Mouse (Mus musculus) subcutaneous adipose tissue, adult 2 months (tissue): Measurements from ENCODE around the gene Syap1. TPM values are rescaled to one million over a fixed set of nuclear protein-coding genes. Genes with fewer than 3 reads are reported as not detected.

ENCODE experiments used
- polyA plus RNA-seq: library from polyadenylated mRNA; depleted of rRNA; stranded (reverse); fragments of >200 nt; gene quantifications from 2 replicates; pipeline ENCODE4 v1.2.3, GENCODE M21; 2012; ENCODE audit warnings: low replicate concordance; rRNA removed

Gene Syap1
- polyA plus RNA-seq, result 29.7 and 48.0 TPM in 2 replicates

DNA sequence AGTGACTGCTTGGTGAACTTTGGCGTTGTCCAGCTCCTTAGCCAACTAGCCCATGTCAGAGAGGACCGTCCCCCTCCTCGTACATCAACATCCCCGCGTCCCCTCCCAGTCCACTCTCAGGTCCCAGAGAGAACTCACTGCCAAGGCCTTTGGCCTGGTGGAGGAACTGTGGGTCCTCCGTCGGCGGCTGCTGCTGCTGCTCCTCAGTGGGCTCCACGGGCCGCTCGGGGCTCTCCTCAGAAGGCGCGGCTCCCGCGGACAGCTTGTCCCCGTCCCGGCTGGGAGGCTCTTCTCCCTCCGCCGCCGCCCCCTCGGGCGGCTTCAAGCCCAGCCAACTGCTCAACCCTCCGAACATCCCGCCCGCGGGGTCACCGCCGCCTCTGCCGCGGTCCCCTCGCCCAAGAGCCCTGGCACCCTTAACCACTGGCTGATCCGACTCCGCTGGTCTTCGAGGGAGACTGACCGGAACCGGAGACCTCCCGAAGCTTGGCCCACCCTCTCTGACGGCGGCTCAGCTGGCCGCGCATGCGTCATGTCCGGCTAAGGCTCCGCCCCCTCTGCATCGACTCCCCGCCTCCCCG lies at the start of gene Syap1:
Gene Syap1 (minus strand): TSS at position 517 of the 581 bp plus-strand sequence.

DNA sequence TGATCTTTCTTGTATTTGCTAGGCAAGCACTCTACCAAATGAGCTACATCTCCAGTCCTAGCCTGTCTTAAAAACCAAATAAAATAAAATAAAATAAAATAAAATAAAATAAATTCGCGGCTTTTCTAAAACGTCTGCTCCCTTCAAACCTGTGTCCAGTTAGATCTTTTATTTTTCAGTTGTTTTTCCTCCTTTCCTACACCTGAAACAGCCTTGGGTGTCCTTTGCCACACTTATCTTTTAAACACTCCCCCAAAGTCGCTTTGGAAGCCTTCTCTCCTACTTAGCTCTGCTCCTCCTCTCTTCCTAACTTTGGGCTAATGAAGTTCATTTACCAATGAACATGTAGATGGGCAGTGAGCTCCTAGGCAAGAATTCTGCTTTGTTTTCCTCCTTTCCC lies 12.7 kb upstream of the Syap1 start, which contains the start of gene Ctps2:
Gene Ctps2 (plus strand): TSS at position 301 of the 400 bp plus-strand sequence.

DNA sequence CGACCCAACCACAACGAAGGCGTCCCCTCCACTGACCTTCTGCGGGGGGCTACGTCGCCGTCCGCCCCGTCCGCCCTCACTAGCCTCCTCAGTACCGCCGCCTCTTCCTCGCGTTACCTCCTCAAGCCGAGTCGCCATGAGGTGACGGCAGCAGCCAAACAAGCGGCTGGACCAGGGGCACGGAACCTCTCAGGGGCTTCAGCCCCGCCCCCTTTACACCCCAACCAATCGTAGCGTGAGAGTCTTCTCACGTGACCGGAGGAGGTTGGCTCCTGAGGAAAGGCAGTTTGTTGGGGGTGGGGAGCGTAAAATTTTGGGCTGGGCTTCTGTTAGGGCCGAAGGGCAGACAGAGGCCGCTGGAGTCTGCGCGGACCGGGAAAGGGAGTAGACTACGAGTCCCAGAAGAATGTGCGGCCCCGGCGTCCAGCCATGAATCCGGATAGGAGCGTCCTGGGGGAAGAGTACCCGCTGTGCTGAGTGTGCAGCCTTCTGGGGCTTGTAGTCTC lies 59.0 kb downstream of the Syap1 start, which contains the start of gene Txlng:
Gene Txlng (minus strand): TSS at position 252 of the 506 bp plus-strand sequence.

Other genes starting within 250 kb of the Syap1 start
- 1.2 and 3.3 TPM in 2 replicates for gene Reps2, start 244.8 kb downstream of the Syap1 start, polyA plus RNA-seq
- 55.5 and 143 TPM in 2 replicates for gene Rbbp7, start 128.0 kb downstream of the Syap1 start, polyA plus RNA-seq
- gene Txlng, start 59.0 kb downstream of the Syap1 start, polyA plus RNA-seq, result 5.1 and 9.4 TPM in 2 replicates
- gene Ctps2, start 12.8 kb upstream of the Syap1 start, polyA plus RNA-seq, result 26.3 and 34.9 TPM in 2 replicates
- 9.0 TPM in 1 of 2 replicates, not detected in the other for gene S100g, start 76.2 kb upstream of the Syap1 start, polyA plus RNA-seq